Comparison of ENCODE assay signal across 11 mouse cellular contexts in the genomic region with DNA sequence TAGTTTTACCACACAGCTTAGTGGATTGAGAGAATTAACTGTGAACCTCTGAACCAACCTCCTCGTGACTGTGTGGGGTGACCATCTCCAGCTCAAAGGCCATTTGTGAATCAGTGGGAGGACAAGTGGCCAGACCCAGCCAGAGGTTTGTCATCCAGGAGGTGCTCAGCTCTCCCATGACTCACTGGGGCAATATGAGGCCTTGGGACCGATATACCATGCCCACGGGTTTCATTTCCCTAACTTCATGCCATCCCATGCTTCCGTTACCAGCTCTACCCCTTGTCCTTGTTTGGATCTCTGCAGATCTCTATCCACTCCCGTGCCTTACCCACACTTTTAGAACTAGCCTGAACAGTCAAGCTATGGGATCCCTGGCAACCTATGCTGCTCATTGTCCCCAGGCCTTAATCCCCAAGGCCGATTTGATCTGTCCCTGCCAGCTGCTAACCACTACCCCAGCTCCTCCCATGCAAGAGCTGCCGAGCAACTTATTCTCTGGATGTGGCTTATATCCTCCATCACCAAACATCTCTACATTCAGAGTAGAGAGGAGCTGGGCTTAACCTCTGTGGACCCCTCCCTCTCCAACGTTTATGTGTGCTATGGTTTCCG.
"Had no signal": no experiment of that assay in that cellular context is flagged by ENCODE, and none has a peak within 500 bp of the region (broad histone marks: within the 10 kb centered on the region; RNA-seq: fewer than 3 reads in every experiment).

No protein-coding gene starts in this region.

- H3K27ac ChIP-seq: limb, embryonic 13.5 days; liver, embryonic 14.5 days; midbrain, embryonic 10.5 days; neural tube, embryonic 15.5 days had no signal

- H3K4me3 ChIP-seq: limb, embryonic 13.5 days; midbrain, embryonic 10.5 days; myocyte; neural tube, embryonic 15.5 days had no signal

- H3K4me1 ChIP-seq: midbrain, embryonic 10.5 days; neural tube, embryonic 15.5 days had no signal

- DNase-seq: kidney, adult 8-10 months; kidney, postnatal 25 days; left cerebral cortex, postnatal 4 days; lung, adult 18-20 months; midbrain, embryonic 14.5 days; thymus, postnatal 36 days had no signal
